Mouse (Mus musculus) thymus, adult 2 months (tissue): ENCODE data around the gene Parp11. TPM values are rescaled to one million over a fixed set of nuclear protein-coding genes. Genes with fewer than 3 reads are reported as not detected.

Experiments
- DNase-seq: peaks from one replicate; pipeline ENCODE4 v3.0.0; 2021
- H3K27ac ChIP-seq: fragments of 200-500 bp; 2 replicates; pipeline ENCODE4 v1.5.1; 2012; ENCODE audit warnings: low read length, control low read depth; ENCODE audit not compliant: control insufficient read depth, insufficient read depth
- H3K27me3 ChIP-seq: fragments of 200-500 bp; 2 replicates; pipeline ENCODE4 v1.6.1; 2012; ENCODE audit warnings: mild to moderate bottlenecking, low read length, moderate library complexity, mixed read lengths; ENCODE audit not compliant: control insufficient read depth, insufficient read depth
- H3K36me3 ChIP-seq: fragments of 200-500 bp; 2 replicates; pipeline ENCODE4 v1.6.1; 2012; ENCODE audit warnings: mild to moderate bottlenecking, low read length, moderate library complexity; ENCODE audit not compliant: control insufficient read depth, insufficient read depth
- H3K4me1 ChIP-seq: fragments of 200-500 bp; replicated peaks from 2 replicates; pipeline ENCODE4 v1.6.1; 2012; ENCODE audit warnings: low read length; ENCODE audit not compliant: control insufficient read depth, insufficient read depth
- H3K4me3 ChIP-seq: fragments of 200-500 bp; 2 replicates; pipeline ENCODE4 v1.5.1; 2012; ENCODE audit warnings: mild to moderate bottlenecking, low read length, control low read depth, moderate library complexity; ENCODE audit not compliant: control insufficient read depth, insufficient read depth
- CTCF ChIP-seq: fragments of 200-500 bp; IDR thresholded peaks from 2 replicates; pipeline ENCODE4 v1.5.1; 2012; ENCODE audit warnings: mild to moderate bottlenecking, control low read depth, low read length, moderate library complexity, borderline replicate concordance; ENCODE audit not compliant: control insufficient read depth, poor library complexity, insufficient read depth; ENCODE audit errors: extremely low read depth
- POLR2A ChIP-seq: fragments of 200-500 bp; IDR thresholded peaks from 2 replicates; pipeline ENCODE4 v1.6.1; 2012; ENCODE audit warnings: mild to moderate bottlenecking, low read length, control low read depth, moderate library complexity; ENCODE audit not compliant: control insufficient read depth, poor library complexity, insufficient read depth; ENCODE audit errors: extremely low read depth
- WGBS: fragments of 180-500 bp; shearing (Covaris S2); methylation state at CpG from one replicate; pipeline ENCODE4 v1.1.7; 2018; 5-methylcytosine and 5-hydroxymethylcytosine counted together
- polyA plus RNA-seq: library from polyadenylated mRNA; depleted of rRNA; stranded (reverse); fragments of >200 nt; gene quantifications from 2 replicates; pipeline ENCODE4 v1.2.3, GENCODE M21; 2012

Gene Parp11
- polyA plus RNA-seq, 1 experiment: 50.7 TPM

DNA sequence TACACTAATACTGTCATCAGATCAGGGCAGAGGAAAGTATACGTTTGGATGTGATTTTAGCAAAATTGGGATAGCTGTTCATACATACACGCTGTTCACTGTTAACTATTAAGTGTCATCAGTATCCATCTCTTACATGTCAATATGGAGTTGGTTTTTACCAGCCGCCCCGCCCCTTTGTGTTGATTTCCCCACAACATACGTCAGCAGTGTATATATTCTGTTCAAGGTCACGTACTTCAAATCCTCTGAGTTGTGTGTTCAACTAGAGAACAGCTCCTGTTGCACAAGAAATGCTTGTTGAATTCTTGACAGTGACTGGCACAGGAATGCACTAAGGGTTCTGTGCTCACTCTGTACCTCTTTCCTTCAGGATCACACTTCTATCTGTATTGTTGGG is 8.2 kb downstream of the Parp11 start:
- H3K4me3 ChIP-seq: no peak overlapping the region
- WGBS: 95% methylated on average over 6 of the region's 6 CpGs

GRCm38 (mm10) chr6:127455440-127455839 is 8.8 kb downstream of the Parp11 start:
- TF ChIP-seq CTCF: no peak
- TF ChIP-seq POLR2A: no peak
- over 99% methylated on average over 4 of the region's 4 CpGs for WGBS
- no peak overlapping the region for H3K27ac ChIP-seq
- no peaks in the 10 kb centered on the region for H3K27me3 ChIP-seq
- no peak for DNase-seq
- H3K4me3 ChIP-seq: no peak overlapping the region
- H3K4me1 ChIP-seq: peaks cover 5% of the 10 kb centered on the region; the same call in 1 of the 2 replicates
- no peaks in the 10 kb centered on the region for H3K36me3 ChIP-seq

More for the DNA sequence above, 8.2 kb downstream of the Parp11 start:
- Histone ChIP-seq H3K27me3 (no peaks in the 10 kb centered on the region), H3K27ac (no peak overlapping the region), H3K4me1 (peaks cover 5% of the 10 kb centered on the region; the same call in 1 of the 2 replicates), H3K36me3 (no peaks in the 10 kb centered on the region)
- DNase-seq: no peak
- TF ChIP-seq CTCF: no peak
- TF ChIP-seq POLR2A: no peak

DNA sequence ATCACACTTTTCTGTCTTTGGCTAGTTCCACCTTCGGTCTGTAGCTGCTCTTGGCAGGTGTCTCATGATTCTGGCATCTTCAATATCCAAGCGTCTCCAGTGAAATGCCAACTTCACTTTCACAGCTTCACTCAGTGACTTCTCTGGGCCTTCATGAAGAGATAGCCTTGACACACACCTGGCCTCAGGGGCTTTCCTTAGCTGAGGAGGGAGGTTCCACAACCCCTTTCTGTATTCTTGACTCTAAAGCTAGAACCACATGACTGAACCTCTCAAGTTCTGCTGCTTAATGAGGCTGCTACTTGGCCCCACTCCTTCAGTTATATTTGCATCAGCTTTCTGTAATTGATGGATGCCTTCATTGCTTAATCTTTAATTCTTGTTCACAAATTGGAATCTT is 10.1 kb downstream of the Parp11 start:
- no peak overlapping the region for H3K27ac ChIP-seq
- WGBS: 90% methylated on average over 2 of the region's 2 CpGs

GRCm38 (mm10) chr6:127459776-127460175 is 13.1 kb downstream of the Parp11 start:
- TF ChIP-seq POLR2A: no peak
- TF ChIP-seq CTCF: no peak
- no peak overlapping the region for H3K4me3 ChIP-seq
- WGBS: 95% methylated on average over 2 of the region's 2 CpGs
- peaks cover 23% of the 10 kb centered on the region for H3K4me1 ChIP-seq
- no peaks in the 10 kb centered on the region for H3K36me3 ChIP-seq
- DNase-seq: no peak
- no peaks in the 10 kb centered on the region for H3K27me3 ChIP-seq
- no peak overlapping the region for H3K27ac ChIP-seq

More for the DNA sequence above, 10.1 kb downstream of the Parp11 start:
- DNase-seq: no peak
- Histone ChIP-seq H3K4me1 (peaks cover 5% of the 10 kb centered on the region; the same call in 1 of the 2 replicates), H3K4me3 (no peak overlapping the region), H3K36me3 (no peaks in the 10 kb centered on the region), H3K27me3 (no peaks in the 10 kb centered on the region)
- TF ChIP-seq POLR2A: no peak
- no peak for TF ChIP-seq CTCF

DNA sequence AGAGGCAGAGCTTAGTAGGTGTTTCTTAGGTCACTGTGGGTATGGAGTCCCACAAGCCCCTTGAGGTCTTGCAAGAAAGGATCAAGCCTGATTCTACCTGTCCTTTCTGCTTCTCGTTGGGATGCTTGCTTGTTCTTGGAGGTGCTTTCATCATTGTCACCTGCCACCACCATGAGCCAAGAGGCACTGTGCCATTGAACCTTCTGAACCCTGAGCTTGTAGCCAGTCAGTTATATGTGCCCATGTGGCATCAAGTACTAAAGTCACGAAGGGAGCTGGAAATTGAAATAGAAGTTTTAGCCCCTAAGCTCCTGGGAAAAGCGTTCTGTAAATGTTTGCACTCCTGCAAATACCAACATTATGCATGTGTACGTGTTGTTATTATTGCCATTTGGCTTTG is 14.9 kb downstream of the Parp11 start:
- peaks cover 30% of the 10 kb centered on the region for H3K4me1 ChIP-seq
- 94% methylated on average over 4 of the region's 4 CpGs for WGBS
- no peak for DNase-seq
- H3K36me3 ChIP-seq: no peaks in the 10 kb centered on the region
- no peaks in the 10 kb centered on the region for H3K27me3 ChIP-seq
- no peak overlapping the region for H3K4me3 ChIP-seq
- TF ChIP-seq CTCF (no peak), POLR2A (no peak)
- no peak overlapping the region for H3K27ac ChIP-seq

DNA sequence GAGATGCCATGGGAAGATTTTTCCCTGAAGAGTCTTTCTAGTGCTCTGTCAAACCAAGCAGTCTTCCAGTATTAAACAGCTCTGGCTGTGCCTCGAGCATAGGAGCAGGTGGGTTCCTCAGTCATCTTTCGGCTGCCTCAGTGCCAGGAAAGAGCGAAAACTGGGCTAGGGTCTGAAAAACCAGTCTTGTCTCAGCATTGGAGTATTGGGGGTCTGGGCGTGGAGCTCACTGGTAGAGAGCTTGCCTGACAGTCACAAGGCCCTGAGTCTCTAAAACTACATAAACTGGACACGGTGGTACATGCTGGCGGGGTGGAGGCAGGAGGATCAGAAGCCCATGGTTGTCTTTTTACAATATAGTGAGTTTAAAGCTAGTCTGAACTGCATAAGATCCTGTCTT is 15.6 kb downstream of the Parp11 start:
- peaks cover 32% of the 10 kb centered on the region for H3K4me1 ChIP-seq
- 98% methylated on average over 6 of the region's 6 CpGs for WGBS

GRCm38 (mm10) chr6:127463273-127464001 is 16.8 kb downstream of the Parp11 start:
- Histone ChIP-seq H3K36me3 (no peaks in the 10 kb centered on the region), H3K27ac (no peak overlapping the region), H3K27me3 (no peaks in the 10 kb centered on the region), H3K4me1 (peaks cover 32% of the 10 kb centered on the region), H3K4me3 (no peak overlapping the region)
- WGBS: 90% methylated on average over 21 of the region's 21 CpGs
- no peak for DNase-seq
- TF ChIP-seq POLR2A (no peak), CTCF (no peak)

More for the DNA sequence above, 15.6 kb downstream of the Parp11 start:
- DNase-seq: no peak
- no peaks in the 10 kb centered on the region for H3K27me3 ChIP-seq
- H3K27ac ChIP-seq: no peak overlapping the region
- TF ChIP-seq CTCF (no peak), POLR2A (no peak)
- no peak overlapping the region for H3K4me3 ChIP-seq
- H3K36me3 ChIP-seq: no peaks in the 10 kb centered on the region
